Mouse (Mus musculus) thymus, postnatal 0 days (tissue): ENCODE measurements around the gene Lrrc56. TPM values are rescaled to one million over a fixed set of nuclear protein-coding genes. Genes with fewer than 3 reads are reported as not detected.

Source experiments
- DNase-seq: peaks from one replicate; pipeline ENCODE4 v3.0.0-alpha.2; 2015; ENCODE audit warnings: low spot score
- polyA plus RNA-seq: library from polyadenylated mRNA; unstranded; fragments of >200 nt; fragmentation: Nextera tagmentation; extraction: Ambion mirVana; gene quantifications from 2 replicates; pipeline ENCODE4 v1.2.1, GENCODE M21; 2015

Lrrc56 gene
- polyA plus RNA-seq, result 2.5 and 2.9 TPM in 2 replicates

DNA sequence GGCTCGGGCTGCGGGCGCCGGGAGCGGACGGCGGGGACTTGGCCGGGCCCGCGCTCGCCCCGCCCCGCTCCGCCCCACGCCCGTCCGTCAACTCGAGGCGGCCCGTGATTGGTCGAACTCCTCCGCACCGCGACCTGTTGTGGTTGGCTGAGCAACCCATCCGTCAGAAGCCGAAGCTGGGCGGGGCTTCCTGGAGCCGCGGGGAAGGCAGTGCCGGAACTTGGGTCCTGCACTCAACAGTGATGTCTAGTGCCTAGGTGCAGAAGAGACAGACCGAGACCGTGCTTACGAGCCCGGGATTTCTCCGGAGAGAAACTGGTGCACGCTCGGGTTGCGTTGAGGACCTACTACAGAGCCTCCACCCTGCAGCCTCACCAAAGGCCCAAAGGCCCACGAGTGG is at the start of gene Lrrc56, which contains the start of gene Hras:
Lrrc56 (plus strand) TSS at position 210 of the 400 bp plus-strand sequence.
Hras (minus strand) TSS at position 58 of the 400 bp plus-strand sequence.
- DNase-seq, result peak; percentile 98

DNA sequence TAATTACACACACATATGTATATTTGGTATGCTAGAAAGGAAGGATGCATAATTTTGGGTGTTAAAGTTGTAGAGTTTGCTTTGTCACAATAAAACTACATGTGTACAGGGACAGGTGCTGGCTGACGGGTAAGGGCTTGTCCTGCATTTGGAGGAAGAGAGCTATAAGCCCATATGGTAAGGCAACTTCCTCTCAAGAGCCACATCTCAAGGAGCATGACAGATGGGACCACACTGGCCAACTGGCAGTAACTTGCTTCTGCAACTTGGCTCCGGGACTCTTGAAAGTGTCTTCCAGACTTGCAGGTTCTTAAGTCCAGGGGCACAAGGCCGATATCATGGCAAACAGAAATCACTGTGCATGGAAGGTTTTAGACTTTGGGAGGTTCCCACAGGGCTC is 49.3 kb upstream of the Lrrc56 start:
- no peak for DNase-seq

DNA sequence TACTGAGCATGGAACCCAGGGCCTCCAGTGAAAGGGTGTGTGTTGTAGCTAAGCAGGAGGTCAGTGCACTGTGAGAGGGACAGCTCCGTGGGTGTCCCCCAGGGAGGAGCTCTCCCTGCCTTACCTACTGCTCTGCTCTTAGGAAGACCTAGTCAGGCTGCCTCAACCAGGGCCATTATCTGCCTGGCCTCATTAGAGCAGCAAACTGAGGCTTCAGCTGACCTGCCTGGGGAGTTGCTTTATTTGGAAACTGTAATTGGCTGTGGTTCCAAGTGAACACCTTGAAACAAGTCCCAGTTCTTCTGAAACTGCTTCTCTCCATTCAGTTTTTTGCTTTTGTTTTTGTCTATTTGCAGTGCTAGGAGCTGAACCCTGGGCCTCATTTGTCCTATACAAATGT is 48.6 kb upstream of the Lrrc56 start:
- no peak for DNase-seq

DNA sequence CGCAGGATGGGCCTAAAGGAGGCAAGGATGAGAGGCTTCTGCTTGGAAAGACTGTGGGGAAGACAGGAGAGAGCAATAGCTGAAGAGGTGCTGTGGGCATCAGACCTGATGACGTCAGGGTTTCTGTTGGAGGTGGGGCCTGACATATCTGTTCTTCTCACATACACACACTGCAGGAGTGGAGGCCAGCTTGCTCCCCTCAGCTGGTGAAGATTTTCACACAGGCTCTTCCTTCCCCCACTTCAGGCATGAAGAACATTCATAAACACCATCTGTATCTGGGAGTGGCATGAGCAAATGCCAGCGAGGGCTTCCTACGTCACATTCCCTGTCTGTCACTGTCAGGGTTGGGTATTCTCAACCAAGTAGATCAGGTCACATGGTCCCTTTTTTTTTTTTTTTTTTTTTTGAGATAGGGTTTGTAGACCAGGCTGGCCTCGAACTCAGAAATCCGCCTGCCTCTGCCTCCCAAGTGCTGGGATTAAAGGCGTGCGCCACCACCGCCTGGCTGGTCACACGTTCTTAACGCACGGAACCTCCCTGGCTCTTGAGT is 47.8 kb upstream of the Lrrc56 start:
- DNase-seq, result no peak

DNA sequence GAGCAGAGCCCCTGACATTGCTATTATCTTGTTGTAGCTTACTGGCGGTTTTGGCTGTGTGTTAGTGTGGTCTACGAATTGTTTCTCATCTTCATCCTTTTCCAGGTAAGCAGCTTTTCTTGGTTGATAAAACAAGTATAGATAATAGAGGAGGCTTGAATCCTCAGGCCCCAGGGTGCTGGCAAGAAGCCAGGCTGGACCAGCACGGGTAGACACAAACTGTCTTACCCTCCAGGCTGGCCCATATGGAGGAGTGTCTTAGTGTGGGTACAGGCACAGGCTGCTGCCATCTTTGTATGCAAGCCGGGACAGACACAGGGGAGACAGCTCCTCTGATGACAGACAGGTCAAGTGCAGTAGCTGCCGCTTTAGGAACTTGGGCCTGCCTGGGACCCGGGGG is 46.9 kb upstream of the Lrrc56 start:
- DNase-seq, result no peak

DNA sequence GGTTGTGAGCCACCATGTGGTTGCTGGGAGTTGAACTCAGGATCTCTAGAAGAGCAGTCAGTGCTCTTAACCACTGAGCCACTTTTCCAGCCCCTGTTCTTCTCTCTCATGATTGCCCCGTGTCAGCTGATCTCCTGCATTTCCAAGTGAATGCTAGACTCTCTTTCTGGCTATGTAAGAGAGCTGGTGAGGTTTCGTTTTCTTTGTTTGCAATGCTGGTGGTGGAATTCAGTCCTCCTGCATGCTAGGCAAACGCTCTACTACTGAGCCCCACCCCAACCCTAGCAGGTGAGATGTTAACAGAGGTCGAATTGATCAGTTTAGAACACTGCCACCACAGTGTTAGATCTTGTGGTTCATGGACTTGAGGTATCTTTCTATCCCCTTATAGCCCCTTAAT is 45.3 kb upstream of the Lrrc56 start:
- DNase-seq, result no peak

DNA sequence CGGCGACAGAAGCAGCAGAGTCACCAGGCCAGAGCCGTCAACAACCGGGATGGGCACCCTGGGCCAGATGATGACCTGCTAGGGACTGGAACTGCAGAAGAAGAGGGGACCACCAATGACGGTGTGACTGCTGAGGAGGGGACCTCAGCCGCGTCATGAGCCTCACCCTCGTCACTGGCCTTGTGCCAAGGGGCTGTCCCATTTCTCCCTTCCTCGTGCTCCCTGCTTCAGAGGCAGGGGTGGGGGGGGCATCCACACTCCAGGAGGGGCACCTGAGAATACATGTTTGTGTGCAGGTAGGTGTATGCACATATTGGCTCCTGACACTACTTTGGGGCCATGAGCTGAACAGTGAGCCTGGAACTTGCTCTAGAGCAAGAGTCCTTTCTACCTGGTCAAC is 38.6 kb upstream of the Lrrc56 start:
- no peak for DNase-seq

DNA sequence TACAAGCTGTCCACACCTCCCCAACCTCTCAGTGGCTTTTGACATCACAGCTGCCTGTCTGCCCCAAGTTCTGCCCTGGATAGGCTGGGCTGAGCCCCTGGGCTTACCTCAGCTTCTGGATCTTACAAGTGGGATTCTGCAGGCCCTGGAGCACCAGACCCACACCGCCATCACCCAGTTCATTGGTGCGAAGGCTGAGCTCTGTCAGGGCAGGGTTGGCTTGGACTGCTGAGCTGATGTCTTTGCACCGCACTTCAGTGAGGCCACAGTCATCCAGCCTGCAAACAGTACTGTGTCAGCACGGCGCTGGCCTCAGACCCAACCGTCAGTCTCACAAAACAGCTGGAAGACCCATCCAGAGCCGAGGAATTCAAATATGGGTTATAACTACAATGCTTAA is 29.6 kb upstream of the Lrrc56 start:
- DNase-seq, result no peak

DNA sequence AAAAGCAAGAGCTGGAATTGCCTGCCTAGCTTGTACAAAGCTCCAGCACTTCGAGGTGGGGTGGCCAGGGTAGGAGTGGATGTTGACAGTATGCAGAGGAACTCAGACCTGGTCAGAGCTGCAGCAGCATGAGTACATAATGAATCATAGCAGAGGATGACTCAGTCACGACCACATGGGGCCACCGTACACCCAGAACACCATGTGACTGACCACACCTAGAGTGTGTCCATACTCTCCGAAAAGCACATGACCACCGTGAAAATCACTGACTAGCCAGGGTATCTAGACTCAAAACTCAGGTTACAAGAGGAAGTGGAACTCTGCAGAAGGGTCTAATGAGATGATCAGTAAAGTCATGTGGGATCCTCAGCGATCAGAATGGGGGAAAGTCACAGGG is 29.1 kb upstream of the Lrrc56 start:
- DNase-seq, result no peak

DNA sequence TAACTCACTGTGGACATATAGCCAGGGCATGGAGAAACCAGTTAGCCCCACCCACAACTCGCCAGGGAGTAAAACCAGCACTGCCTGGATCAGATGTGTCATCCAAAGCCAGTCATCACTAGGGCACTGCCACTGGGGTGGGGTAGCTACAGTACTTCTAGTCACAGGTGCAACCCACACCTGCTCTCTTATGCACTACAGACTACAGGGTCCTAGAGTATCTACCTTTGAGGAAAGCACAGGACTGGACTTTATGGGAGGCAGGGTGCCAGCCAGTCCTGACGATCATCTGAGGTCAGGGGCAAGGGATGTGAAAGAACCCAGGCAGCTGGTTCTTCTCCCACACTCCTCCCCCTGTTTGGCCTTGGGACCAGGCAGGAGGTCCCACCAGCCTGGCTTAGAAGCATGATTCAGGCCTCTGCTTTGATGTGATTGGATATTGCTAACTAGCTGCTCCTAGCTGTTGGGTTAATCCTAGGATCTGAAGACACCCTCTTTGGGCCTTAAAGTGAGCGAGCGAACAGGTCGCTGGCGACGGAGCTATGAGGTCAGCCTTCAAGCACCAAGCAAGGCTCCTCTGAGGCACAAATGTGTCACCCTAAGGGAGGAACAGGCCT is 25.9 kb upstream of the Lrrc56 start:
- DNase-seq, result no peak

DNA sequence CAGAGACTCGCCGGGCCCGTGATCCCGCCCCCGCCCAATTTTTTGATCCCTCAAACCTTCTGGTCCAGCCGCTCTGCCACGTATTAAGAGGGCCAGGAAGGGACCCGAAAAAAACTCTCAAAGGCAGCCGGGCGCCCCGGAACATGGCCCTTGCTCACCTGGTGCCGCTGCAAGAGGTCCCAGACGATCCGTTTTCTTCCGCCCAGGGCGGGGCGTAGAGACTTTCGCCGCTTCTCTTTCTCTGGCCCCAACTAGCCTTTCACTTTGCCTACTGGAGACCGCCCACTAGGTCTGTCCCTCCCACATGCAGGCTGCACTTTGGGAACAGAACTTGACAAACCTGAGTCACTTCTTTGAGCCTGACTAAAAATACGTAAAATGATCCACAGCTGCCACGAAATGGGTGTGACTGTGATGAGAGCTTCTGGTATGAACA is 25.4 kb upstream of the Lrrc56 start:
- peak; percentile 41 for DNase-seq

DNA sequence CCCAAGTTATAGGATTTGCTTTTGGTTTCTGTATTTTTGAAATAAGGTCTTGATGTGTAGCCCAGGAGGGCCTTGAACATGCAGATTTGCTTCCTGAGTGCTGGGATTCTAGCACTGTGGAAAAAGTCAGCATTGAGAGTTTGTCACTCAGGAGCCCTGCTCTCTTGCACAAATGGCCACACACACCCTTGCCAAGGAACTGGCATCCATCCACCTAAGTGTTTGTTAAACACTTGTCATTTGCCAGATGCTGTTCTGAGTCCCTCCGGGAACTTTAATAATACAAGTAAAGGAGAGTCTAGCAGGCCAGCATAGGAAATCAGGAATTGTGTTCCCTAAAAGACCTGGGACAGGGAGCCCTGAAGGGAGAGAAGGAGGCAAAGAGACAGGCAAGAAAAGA is 24.7 kb upstream of the Lrrc56 start:
- no peak for DNase-seq

DNA sequence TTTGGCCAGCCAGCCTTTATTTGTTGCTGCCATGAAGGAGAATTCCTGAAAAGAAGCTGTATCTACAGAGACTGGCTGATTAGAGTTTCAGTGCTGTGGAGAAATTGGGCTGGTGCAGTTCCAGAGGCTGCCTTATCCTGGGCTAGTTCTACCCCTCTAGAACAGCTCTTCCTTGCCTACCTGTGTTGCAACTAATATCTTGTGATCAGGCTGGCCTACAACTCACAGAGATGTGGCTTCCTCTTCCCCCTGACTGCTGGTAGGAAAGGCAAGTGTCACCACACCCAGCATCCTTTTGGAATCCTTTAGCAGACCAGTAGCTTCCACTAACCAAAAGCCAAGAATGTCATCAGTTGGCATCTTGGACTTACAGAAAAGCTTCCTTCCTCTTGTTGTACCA is 24.1 kb upstream of the Lrrc56 start:
- no peak for DNase-seq

DNA sequence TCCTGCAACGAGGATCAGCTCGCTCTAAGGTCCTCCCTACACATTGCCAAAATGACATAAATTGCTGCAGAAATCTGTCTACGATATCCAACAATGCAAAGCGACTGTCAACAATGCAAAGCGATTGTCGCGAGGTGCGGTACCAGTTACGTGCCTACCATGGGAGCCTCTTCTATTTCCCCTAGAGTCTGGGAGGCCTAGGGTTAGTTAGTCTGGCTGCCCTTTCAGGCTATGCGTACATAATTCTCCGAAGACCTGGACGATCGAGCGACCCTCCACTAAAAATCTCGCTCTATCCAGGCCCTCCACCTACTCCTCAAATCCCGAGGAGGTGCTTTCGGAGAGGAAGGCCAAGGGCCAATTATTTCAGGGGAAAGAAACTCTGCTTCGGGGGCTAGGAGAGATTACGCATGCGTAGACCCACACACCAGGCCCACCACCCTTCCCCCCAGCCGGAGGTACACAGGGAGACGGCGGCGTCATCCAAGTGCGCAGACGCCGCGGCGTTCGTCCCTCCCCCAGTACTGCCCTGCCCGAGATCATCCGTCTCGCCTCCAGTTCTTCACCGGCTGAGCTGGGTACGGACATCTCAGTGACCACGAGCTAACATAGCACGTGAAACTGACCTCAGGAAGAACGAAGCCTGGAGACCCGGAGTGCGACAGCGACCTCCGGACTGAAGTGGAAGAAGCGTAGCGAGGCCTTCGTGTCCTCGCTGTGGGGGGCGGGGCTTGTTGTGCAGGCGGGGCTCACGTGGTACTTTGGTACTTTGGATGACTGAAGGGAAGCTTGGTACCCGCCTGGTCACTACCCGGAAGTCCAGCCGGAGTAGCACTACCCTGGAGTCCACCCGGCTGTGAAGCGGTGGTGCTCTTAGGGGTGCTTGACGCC is 21.6 kb upstream of the Lrrc56 start, which contains the start of gene Rnh1:
Rnh1 (minus strand) TSS at position 742 of the 891 bp plus-strand sequence.
- peak; percentile 95 for DNase-seq

DNA sequence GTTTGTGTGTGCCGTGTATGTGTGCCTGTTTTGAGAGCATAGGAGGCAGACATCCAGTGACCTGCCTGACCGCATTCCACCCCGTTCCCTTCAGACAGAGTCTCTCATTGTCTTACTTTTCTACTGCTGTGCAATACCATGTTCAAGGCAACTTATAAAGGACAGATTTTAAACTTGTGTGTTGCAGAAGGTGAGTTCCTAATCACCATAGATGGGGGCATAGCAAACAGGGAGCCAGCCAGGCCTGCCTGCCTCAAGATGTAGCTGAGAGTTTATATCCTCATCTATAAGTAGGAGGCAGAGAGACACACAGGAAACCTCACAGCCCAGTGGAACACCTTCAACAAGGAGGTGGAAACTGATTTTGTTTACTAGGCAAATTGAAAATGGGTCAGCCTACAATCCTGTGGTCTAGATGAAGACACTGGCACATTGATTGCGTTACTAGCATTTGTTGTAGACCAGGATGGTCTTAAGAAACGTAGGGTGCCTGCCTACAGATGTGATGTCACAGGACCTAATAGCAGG is 20.6 kb upstream of the Lrrc56 start:
- DNase-seq, result no peak

DNA sequence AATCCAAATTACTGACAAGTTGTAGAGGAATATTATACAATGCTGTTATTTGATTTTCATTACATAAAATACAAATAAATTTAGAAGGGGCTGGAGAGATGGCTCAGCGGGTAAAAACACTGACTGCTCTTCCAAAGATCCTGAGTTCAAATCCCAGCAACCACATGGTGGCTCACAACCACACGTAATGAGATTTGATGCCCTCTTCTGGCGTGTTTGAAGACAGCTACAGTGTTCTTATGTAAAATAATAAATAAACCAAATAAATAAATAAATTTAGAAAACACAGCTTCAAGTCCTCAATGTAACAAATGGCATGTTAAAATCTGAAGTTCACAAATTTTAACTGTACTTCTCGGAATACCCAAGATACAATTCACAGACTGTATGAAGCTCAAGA is 18.9 kb upstream of the Lrrc56 start:
- no peak for DNase-seq

DNA sequence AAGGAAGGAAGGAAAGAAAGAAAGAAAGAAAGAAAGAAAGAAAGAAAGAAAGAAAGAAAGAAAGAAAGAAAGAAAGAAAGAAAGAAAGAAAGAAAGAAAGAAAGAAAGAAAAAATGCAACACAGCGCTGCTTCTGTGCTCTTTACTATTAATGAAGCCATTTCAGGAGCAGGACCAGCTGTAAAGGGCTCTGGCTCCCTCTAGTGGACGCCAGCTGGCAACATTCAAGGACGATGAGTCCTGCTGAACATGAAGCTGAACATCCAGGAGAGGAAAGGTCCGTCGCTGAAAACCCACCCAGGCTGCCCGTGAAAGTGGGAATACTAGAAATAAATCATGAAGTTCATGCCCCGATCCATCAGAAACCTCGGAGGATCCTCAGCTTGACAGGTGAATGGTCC is 17.8 kb upstream of the Lrrc56 start:
- DNase-seq, result peak; percentile 85

DNA sequence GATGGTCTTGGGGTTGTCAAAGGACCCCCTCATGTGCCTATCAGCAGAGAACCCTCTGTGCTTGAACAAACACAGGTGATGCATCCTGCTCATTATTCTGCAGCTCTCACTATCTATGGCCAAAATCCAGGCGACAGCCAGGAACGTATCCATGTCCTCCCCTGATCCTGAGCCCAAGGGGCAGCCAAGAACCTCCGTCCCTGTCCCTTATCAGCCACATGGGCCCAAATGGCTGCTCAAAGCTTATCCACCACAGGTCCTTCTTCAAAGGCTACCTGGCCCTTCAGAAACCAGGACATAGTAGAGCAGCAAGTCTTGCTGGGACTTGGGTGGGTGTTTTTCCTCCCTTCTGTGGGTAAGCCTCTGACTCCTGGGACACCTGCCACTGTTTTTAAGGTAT is 5.8 kb upstream of the Lrrc56 start:
- no peak for DNase-seq

DNA sequence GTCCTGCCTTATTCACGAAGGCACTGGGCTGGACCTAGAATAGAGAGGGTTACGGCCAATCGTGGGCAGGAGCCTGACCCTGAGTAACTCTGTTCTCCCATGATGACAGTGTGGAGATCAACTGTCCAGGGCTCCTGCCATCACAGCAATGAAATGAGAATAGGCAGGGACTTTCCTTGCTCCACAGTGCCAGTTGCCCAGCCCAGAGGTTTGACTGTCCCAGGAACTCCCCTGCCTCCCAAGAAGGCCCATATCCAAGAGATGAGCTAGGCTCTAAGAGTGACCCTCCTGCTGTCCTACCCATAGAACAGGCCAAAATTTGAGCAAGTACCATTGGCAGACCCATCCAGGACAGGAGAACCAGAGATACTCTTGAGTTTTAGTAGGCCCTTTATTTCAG is 5.2 kb upstream of the Lrrc56 start:
- DNase-seq, result no peak

DNA sequence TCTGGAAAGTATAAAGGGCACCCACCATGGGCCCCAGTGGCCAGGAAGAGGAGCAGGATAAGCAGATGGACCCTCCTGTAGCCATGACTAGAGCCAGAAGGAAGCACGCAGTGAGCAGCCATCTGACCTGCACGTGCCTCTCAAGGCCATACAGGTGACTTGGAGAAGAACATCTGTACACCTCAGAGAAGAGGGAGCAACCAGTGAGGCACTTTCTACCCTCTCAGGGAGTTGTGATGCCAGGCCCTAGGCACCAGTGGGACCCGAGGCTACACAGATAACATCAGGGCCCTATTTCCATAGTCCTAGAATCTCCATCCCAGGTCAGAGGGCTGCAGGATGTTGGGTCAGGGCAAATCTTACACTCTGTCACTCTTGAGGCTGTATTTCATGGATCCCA is 3.7 kb upstream of the Lrrc56 start:
- no peak for DNase-seq

DNA sequence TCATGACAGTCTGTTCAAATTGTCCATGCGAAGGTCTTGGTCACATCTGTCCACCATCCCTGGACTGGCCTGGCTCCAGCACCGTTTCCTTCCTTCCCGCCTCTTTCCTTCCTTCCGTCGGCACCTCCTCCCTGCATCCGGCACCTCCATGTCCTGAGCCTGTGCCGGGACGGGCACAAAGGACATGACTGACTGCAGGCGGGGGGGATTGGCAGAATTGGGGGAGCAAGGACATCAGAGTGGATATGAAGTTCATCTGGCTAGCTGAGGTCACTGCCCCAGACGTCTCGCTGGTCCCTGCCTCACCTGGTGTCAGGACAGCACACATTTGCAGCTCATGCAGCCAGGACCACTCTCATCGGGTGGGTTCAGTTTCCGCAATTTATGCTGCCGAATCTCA is 2.9 kb upstream of the Lrrc56 start:
- DNase-seq, result no peak
